Mouse (Mus musculus) embryo, embryonic 11 days (tissue): ENCODE data around the gene Wdr43.

Experiments used
- DNase-seq: peaks from one replicate; pipeline ENCODE4 v3.0.0-alpha.2; 2015

Wdr43 gene

DNA sequence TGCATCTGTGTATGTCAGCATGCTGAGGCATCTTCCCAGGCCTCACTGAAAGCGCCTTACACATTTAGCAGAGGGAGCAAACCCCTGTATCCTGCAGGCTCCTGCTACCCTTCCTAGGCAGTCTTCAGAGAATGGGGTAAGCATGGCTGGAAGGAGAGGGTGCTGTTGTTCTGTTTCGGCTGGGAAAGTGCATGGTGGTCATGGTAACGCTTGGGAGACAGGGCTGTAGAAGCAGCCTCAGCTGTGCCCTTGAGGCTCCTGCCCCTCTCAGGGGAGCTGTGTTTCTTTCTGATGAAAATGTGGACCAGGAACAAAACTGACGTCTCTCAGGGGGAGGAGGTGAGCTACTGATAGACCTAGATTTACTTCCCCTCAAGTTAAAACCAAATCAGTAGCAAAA lies 92.0 kb downstream of the Wdr43 start:
- DNase-seq: no peak
